Mouse (Mus musculus): ENCODE data around the gene Chst3.

- TF ChIP-seq CTCF (IDR thresholded peaks at IDR 0.05; ENCODE audit: control insufficient read depth, insufficient read depth, insufficient read length) (no peak), MAX (IDR thresholded peaks at IDR 0.05) (no peak), USF1 (IDR thresholded peaks at IDR 0.05; ENCODE audit: low read depth) (no peak)
Measured at GRCm38 (mm10) chr10:60230321-60231088, 11.4 kb upstream of the Chst3 start.

Measured in C2C12 (cell line).